Mouse (Mus musculus) CH12.LX (cell line): ENCODE measurements at regions not wholly inside any gene's neighbourhood (a gene's known extent, or its start where the extent isn't known, plus 50 kb on each side); places are given as distances from the start of the nearest gene placed in this dataset.

ENCODE experiments used
- DNase-seq: peaks from one replicate; pipeline ENCODE4 v3.0.0-alpha.2; 2013; ENCODE audit errors: extremely low read depth
- H3K27ac ChIP-seq: 2 replicates; pipeline ENCODE4 v1.5.1; 2012; ENCODE audit warnings: low read depth, mild to moderate bottlenecking, control low read depth, moderate library complexity; ENCODE audit not compliant: insufficient read depth
- H3K27me3 ChIP-seq: replicated peaks from 2 replicates; pipeline ENCODE3; 2012; ENCODE audit warnings: inconsistent platforms
- H3K36me3 ChIP-seq, 2 experiments: replicated peaks in 1 of 2; 2 replicates each; pipeline versions ENCODE3 to v1.6.1; 2012; ENCODE audit warnings: inconsistent platforms in 1 of 2, low read length in 1 of 2, mild to moderate bottlenecking in 1 of 2, mixed read lengths in 1 of 2, moderate library complexity in 1 of 2; ENCODE audit not compliant: control insufficient read depth in 1 of 2, insufficient read depth in 1 of 2
- H3K4me1 ChIP-seq, 2 experiments: 2 replicates each; pipeline ENCODE4 v1.6.1; 2012; ENCODE audit warnings: inconsistent platforms in 1 of 2, moderate library complexity in 1 of 2; ENCODE audit not compliant: insufficient read depth in 2 of 2, control insufficient read depth in 1 of 2
- H3K4me2 ChIP-seq: 2 replicates; pipeline ENCODE4 v1.6.1; 2012; ENCODE audit warnings: low read depth, mild to moderate bottlenecking, control low read depth; ENCODE audit not compliant: poor library complexity, insufficient read depth, severe bottlenecking
- H3K4me3 ChIP-seq, 3 experiments: fragments of 150-350 bp in 1 of 3; sonication (generic) in 1 of 3; replicated peaks in 1 of 3; 2 replicates each; pipeline versions ENCODE3 to v1.5.1; 2011 to 2012; ENCODE audit warnings: low read depth in 2 of 3, low read length in 2 of 3, mild to moderate bottlenecking in 2 of 3, moderate library complexity in 2 of 3, control low read depth in 1 of 3, improper control_type of control experiment in 1 of 3, inconsistent platforms in 1 of 3, mixed read lengths in 1 of 3; ENCODE audit not compliant: poor library complexity in 1 of 3
- H3K79me2 ChIP-seq: replicated peaks from 2 replicates; pipeline ENCODE4 v1.6.1; 2012; ENCODE audit warnings: mild to moderate bottlenecking, moderate library complexity; ENCODE audit not compliant: control insufficient read depth, poor library complexity, insufficient read depth, severe bottlenecking; ENCODE audit errors: extremely low read depth
- H3K9ac ChIP-seq: 2 replicates; pipeline ENCODE4 v1.6.1; 2012; ENCODE audit warnings: low read depth, mild to moderate bottlenecking, control low read depth, moderate library complexity; ENCODE audit not compliant: insufficient read depth
- H3K9me3 ChIP-seq: replicated peaks from 2 replicates; pipeline ENCODE3; 2012; ENCODE audit warnings: low read length, inconsistent platforms, mixed read lengths
- CHD2 ChIP-seq: IDR thresholded peaks from 2 replicates; pipeline ENCODE4 v1.6.1; 2011; ENCODE audit warnings: low read length, improper control_type of control experiment
- CTCF ChIP-seq, 2 experiments: IDR thresholded peaks in 1 of 2; conservative IDR thresholded peaks in 1 of 2; 2 replicates each; pipeline ENCODE4 v1.5.1; 2011 to 2012; ENCODE audit warnings: low read depth in 2 of 2, low read length in 2 of 2, improper control_type of control experiment in 1 of 2, inconsistent platforms in 1 of 2, mild to moderate bottlenecking in 1 of 2, moderate library complexity in 1 of 2
- E2F4 ChIP-seq: IDR thresholded peaks from 2 replicates; pipeline ENCODE4 v1.6.1; 2011; ENCODE audit warnings: low read depth, low read length, improper control_type of control experiment; ENCODE audit not compliant: insufficient replicate concordance
- EP300 ChIP-seq: IDR thresholded peaks from 2 replicates; pipeline ENCODE4 v1.6.1; 2011; ENCODE audit warnings: low read length, improper control_type of control experiment
- GABPA ChIP-seq: IDR thresholded peaks from 2 replicates; pipeline ENCODE4 v1.6.1; 2012; ENCODE audit warnings: low read depth, low read length, improper control_type of control experiment, inconsistent platforms; ENCODE audit not compliant: insufficient replicate concordance
- HCFC1 ChIP-seq: IDR thresholded peaks from 2 replicates; pipeline ENCODE4 v1.6.1; 2012; ENCODE audit warnings: low read depth, mild to moderate bottlenecking, inconsistent platforms, low read length, improper control_type of control experiment
- JUND ChIP-seq: conservative IDR thresholded peaks from 2 replicates; pipeline ENCODE4 v1.6.1; 2011; ENCODE audit warnings: low read depth, low read length, improper control_type of control experiment
- KAT2A ChIP-seq: IDR thresholded peaks from 2 replicates; pipeline ENCODE4 v1.6.1; 2012; ENCODE audit warnings: low read length, improper control_type of control experiment, inconsistent platforms; ENCODE audit not compliant: insufficient replicate concordance
- MAZ ChIP-seq: IDR thresholded peaks from 2 replicates; pipeline ENCODE4 v1.6.1; 2012; ENCODE audit warnings: low read depth, mild to moderate bottlenecking, inconsistent platforms, low read length, improper control_type of control experiment, moderate library complexity
- MXI1 ChIP-seq: IDR thresholded peaks from 2 replicates; pipeline ENCODE4 v1.6.1; 2011; ENCODE audit warnings: mild to moderate bottlenecking, low read depth, low read length, improper control_type of control experiment
- NRF1 ChIP-seq: IDR thresholded peaks from 2 replicates; pipeline ENCODE4 v1.6.1; 2014; ENCODE audit warnings: low read depth, mild to moderate bottlenecking, inconsistent platforms, low read length, improper control_type of control experiment, moderate library complexity
- POLR2A ChIP-seq: IDR thresholded peaks from 2 replicates; pipeline ENCODE4 v1.6.1; 2011; ENCODE audit warnings: low read depth, mild to moderate bottlenecking, improper control_type of control experiment, low read length
- RAD21 ChIP-seq: IDR thresholded peaks from 2 replicates; pipeline ENCODE4 v1.6.1; 2011; ENCODE audit warnings: low read depth, mild to moderate bottlenecking, low read length, improper control_type of control experiment, moderate library complexity
- RCOR1 ChIP-seq: conservative IDR thresholded peaks from 2 replicates; pipeline ENCODE4 v1.6.1; 2012; ENCODE audit warnings: low read depth, mild to moderate bottlenecking, inconsistent platforms, low read length, improper control_type of control experiment
- SMC3 ChIP-seq: IDR thresholded peaks from 2 replicates; pipeline ENCODE4 v1.6.1; 2011; ENCODE audit warnings: low read depth, low read length, improper control_type of control experiment
- UBTF ChIP-seq: IDR thresholded peaks from 2 replicates; pipeline ENCODE4 v1.6.1; 2012; ENCODE audit warnings: low read depth, mild to moderate bottlenecking, inconsistent platforms, low read length, improper control_type of control experiment, moderate library complexity
- USF1 ChIP-seq: IDR thresholded peaks from 2 replicates; pipeline ENCODE4 v1.6.1; 2014; ENCODE audit warnings: low read depth, mild to moderate bottlenecking, inconsistent platforms, low read length, improper control_type of control experiment
- USF2 ChIP-seq: conservative IDR thresholded peaks from 2 replicates; pipeline ENCODE4 v1.6.1; 2011; ENCODE audit warnings: low read depth, low read length, improper control_type of control experiment
- ZKSCAN1 ChIP-seq: IDR thresholded peaks from 2 replicates; pipeline ENCODE4 v1.6.1; 2012; ENCODE audit warnings: low read depth, inconsistent platforms, low read length, improper control_type of control experiment, borderline replicate concordance
- ZMIZ1 ChIP-seq: IDR thresholded peaks from 2 replicates; pipeline ENCODE4 v1.6.1; 2012; ENCODE audit warnings: low read depth, mild to moderate bottlenecking, inconsistent platforms, low read length, improper control_type of control experiment
- dilution Hi-C: fragments of 300-500 bp; cut with MboI; formaldehyde crosslinking; loops from 2 replicates; pipeline ENCODE4 v1.14.3; 2020; ENCODE audit warnings: low sequenced_read_pairs; ENCODE audit not compliant: extremely low pct_unique_long_range_greater_than_20kb, extremely low pct_ligation_motif_present
- in situ Hi-C: fragments of 300-500 bp; cut with MboI; formaldehyde crosslinking; loops from 3 replicates; pipeline ENCODE4 v1.14.3; 2019; ENCODE audit warnings: low sequenced_read_pairs, low pct_ligation_motif_present, low pct_unique_long_range_greater_than_20kb, mixed read lengths

GRCm38 (mm10) chr4:62780409-62780808, 185.0 kb upstream of the Zfp618 start:
- Histone ChIP-seq H3K27ac (no peak overlapping the region), H3K79me2 (no peaks in the 10 kb centered on the region), H3K9ac (no peak overlapping the region), H3K4me3 (peak overlapping the region in 1 of 3 experiments; percentile 37), H3K9me3 (peaks cover 7% of the 10 kb centered on the region), H3K4me1 (peaks cover 9 to 30% of the 10 kb centered on the region in 2 experiments), H3K36me3 (no peaks in the 10 kb centered on the region), H3K4me2 (peak overlapping the region; percentile 85), H3K27me3 (peaks cover 56% of the 10 kb centered on the region)
- in situ Hi-C loops = loop anchor here (25.0 kb wide), 1 partner anchor 332 kb away; no protein-coding TSS in a partner anchor
- peak; percentile 59 for TF ChIP-seq RAD21
- no peak for TF ChIP-seq USF2
- peak; percentile 76 to 82 for TF ChIP-seq CTCF (conservative IDR thresholded peaks at IDR 0.05 in 1 of 2, IDR thresholded peaks at IDR 0.05 in 1 of 2; ENCODE audit: low read depth in 2 of 2, low read length in 2 of 2)
- TF ChIP-seq SMC3 = peak; percentile 66
- dilution Hi-C loops = no loop called here
- DNase-seq = peak; percentile 76

- TF ChIP-seq GABPA (no peak), ZMIZ1 (no peak), E2F4 (no peak), EP300 (no peak), ZKSCAN1 (no peak), USF2 (no peak), MXI1 (no peak), POLR2A (no peak), HCFC1 (no peak), SMC3 (no peak), USF1 (no peak), CHD2 (no peak), JUND (no peak), RAD21 (no peak), MAZ (no peak), RCOR1 (no peak), UBTF (no peak), NRF1 (no peak), KAT2A (no peak)
- Histone ChIP-seq H3K79me2 (no peaks in the 10 kb centered on the region), H3K27me3 (peaks cover 58% of the 10 kb centered on the region), H3K9ac (no peak overlapping the region), H3K36me3 (no peaks in the 10 kb centered on the region), H3K4me3 (peak overlapping the region in 1 of 3 experiments; percentile 37), H3K4me1 (peaks cover 9 to 30% of the 10 kb centered on the region in 2 experiments), H3K27ac (no peak overlapping the region), H3K4me2 (peak overlapping the region; percentile 85), H3K9me3 (peaks cover 7% of the 10 kb centered on the region)
- DNase-seq = no peak
- in situ Hi-C loops = loop anchor here (25.0 kb wide), 1 partner anchor 331 kb away; no protein-coding TSS in a partner anchor
- dilution Hi-C loops = no loop called here
Observed at GRCm38 (mm10) chr4:62780837-62781236, 184.5 kb upstream of the Zfp618 start.
